Mouse (Mus musculus): ENCODE data around the gene Cfap70.

Gene Cfap70

DNA sequence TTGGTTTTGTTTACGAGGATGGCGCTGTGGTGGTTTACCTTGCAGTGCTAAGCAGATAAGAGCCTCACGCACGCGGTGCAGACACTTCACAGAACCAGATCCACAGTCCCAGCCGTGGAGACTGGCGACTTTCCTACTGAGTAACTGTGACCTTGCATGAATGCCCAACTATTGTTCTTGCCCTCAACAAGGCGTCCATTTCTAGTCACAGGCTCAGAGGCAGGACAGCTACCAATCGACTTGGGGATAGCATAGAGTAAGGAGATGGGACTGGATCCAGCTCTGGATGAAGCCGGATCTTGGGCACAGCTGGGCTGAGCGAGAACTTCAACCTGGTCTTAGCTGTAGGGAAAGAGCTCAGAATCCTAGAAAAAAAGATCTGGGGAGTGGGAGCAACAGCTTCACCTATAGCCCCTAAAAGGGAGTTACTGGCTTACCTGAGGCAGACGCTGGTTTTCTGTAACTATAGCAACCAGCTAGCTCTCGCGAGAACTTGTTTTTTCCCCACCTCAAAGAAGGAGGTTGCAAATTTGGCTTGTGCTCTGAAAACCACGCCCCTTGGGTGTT lies at the start of gene Cfap70:
Gene Cfap70 (minus strand): TSS at position 462 of the 567 bp plus-strand sequence.
- DNase-seq: peak; percentile 17 to 46

DNA sequence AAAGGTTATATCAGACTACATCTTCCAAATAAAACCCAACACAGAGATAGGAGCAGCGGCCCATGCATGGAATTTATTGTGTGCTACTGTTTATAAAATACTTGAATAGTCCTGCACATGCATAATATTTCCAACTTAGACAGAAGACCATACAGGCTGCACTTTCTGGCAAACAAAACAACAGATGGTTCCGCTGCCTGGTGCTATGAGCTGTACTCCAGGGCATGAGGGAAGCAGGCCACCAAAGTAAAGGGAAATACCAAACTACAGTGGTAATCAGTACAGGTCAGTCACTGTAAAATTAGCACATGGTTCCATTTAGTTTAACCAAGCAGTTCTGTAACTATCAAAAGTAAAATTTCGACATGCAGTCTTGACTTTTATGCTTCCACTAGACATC lies 48.0 kb upstream of the Cfap70 start:
- no peak for DNase-seq

DNA sequence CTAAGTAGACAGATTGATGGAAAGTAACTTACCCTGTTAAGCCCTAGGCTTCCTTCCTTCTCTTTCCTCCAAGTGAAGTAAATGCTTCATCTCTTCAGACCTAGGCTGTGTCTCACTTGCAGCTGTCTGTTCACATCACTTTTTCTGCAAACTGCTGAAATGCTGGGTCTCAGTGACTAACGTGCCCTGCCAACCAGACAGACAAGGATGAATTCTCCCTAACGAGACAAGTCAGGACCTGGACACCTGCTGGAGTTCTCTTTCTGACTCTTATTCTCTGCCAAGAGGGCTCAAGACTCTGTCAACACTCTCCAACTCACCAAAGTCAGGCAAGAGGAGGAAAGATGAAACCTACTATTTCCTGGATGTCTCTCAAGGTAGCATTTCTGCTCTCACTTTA lies 44.6 kb upstream of the Cfap70 start, which contains the start of gene Mss51:
Gene Mss51 (minus strand): TSS at position 299 of the 400 bp plus-strand sequence.
- DNase-seq: no peak

DNA sequence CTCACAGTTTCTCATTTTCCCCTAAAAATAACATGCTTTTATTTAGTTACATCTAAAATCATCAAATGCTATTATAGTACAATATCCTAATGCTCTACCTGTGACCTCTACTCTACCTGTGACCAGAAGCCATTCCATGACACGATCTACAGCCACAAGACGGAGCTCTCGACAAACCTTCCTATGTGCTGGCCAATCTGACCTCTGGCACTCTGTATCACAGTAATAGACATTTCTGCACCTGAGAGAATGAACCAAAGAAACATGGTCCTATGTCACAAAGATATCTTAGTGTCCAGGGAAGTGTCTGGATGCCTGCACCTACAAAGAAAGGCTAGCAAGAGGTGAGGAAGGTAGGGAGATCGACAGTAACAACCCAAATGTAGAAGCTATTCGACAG lies 34.0 kb upstream of the Cfap70 start:
- no peak for DNase-seq

DNA sequence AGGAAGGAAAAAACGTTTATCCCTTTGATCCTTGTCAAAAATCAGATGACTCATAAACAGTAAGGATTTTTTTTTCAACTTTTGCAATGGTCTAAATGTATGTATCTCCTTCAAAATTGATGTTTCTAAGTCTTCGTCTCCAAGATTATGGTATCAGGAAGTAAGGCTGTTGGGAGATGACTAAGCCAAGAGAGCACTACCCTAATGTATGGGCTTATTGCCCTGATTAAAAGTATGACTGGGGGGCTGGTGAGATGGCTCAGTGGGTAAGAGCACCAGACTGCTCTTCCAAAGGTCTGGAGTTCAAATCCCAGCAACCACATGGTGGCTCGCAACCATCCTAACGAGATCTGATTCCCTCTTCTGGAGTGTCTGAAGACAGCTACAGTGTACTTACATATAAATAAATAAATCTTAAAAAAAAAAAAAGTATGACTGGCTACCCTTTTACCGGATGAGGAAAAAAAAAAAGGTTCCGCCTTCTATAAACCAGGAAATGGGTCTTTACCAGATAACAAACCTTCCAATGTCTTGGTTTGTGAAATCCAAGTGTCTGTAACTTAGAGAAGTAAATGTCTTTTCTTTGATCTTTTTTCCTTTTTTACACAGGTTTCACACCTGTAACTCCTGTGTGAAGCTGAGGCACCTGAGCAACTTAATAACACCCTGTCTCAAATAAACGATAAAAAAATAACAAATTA lies 30.2 kb upstream of the Cfap70 start:
- DNase-seq: no peak

DNA sequence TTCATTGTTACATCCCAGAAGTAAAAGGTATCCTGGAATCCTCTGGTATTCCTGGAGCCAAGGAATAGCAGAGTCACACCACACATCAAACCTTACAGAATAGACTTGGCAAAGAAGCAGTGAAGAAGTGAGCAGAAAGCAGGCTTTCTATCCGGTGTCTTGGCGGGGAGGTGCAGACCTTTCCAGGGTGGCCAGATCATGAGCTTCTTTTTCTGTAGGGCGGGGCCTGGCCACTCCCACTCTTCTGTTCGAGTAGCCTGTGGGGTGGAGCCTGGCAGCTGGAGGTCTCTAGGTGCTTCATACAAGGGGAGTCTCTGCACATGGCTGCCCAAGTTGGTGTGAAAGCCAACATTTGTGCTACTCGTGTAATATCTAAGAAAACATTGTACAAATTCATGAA lies 29.2 kb upstream of the Cfap70 start:
- peak; percentile 7 to 12 for DNase-seq

DNA sequence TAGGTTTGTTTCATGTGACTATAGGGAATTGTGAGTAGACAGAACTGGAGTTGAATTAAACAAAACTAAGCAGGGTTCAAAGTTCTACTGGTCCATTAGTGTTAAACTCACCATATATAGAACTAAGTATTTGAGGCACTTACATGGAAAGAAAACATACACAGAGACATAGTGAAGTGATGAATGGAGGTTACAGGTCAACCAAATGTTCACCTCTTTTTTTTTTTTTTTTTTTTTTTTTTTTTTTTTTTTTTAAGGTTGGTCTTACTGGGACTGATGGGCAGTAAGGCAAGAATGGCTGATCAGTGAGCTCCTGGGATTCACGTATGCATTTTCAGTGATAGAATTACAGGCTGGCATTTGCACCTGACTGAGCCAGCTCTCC lies 28.2 kb upstream of the Cfap70 start:
- DNase-seq: no peak

DNA sequence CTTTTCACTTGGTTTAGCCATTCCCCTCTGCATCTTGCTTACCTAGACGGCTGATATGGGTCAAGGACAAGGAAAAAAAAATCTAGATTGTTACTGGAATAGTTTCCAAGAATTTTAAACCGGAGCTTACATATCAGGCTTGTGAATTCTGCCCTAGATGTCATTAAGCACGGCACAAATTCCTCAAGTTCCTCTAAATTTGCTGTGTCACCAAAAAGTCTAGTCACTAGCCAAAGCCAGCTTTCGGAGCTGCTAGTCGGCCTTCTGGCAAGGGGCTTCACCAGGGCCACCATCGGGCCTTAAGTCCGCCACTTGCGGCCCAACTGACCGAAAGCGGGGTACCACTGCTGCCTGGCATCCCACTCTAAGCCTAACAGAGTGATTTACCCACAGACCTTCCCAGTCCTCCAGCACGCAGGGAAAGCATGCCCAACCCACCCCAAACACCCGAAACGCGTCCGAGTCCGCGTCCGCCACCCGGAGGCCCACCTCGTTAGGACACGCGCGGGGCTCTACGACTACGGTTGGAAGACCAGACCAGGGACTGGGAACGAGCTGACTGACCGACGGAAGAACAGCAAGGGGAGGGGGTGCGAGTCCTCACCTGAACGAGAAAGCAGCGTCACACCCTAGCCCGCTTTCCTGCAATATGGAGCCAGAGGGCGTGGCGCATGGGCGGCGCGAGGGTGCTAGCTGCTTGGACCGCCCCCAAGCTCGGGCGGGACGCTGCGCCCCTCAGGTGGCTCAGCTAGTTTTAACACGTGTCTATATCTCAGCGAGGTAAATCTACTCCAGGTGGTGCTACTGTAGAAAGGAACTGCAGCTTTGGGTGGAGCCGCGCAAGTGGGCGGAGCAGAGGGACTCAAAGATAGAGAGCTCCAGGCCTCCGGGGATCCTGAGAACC lies 27.5 kb upstream of the Cfap70 start, which contains the start of gene Anxa7:
Gene Anxa7 (minus strand): TSS at position 843 of the 904 bp plus-strand sequence.
- DNase-seq: peak; percentile 68 to 78

DNA sequence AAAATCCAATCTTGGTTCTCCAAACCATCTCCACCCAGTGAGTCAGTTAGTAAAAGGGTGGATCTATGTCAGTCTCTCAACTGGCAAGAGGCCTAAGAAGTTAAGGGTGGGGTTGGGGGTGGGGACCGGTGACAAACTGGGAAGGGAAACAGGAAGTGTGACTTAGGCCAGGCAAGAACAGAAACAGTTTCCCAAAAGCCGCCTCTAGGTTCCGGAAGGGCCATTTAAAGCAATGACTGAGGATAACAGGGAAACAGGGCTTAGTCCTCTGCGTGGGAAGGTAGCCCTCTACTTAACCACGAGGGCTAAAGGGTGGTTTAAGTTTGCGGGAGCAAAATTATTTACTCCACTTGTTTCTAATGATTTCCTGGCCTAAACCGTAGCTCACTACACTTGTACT lies 26.8 kb upstream of the Cfap70 start:
- peak; percentile 3 to 21 for DNase-seq

DNA sequence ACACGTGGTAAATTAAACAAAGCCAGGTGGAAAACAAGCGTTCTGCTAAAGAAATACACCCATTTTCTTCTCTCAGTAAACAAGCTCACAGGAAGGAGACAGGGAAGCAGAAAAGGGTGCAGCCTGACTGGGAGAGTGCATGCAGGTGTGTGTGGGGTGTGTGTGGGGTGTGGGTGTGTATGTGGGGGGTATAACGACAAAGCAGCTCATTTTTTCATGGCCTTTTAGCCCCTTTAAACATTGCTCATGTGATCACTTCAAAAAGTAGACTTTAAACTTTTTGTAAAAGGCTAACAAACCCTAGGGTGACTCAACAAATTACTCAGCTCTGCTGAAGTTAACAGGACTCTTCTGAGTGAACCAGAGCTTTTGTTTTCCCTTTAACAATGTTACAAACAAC lies 26.4 kb upstream of the Cfap70 start:
- peak in 1 of 2 experiments; percentile 26 for DNase-seq

DNA sequence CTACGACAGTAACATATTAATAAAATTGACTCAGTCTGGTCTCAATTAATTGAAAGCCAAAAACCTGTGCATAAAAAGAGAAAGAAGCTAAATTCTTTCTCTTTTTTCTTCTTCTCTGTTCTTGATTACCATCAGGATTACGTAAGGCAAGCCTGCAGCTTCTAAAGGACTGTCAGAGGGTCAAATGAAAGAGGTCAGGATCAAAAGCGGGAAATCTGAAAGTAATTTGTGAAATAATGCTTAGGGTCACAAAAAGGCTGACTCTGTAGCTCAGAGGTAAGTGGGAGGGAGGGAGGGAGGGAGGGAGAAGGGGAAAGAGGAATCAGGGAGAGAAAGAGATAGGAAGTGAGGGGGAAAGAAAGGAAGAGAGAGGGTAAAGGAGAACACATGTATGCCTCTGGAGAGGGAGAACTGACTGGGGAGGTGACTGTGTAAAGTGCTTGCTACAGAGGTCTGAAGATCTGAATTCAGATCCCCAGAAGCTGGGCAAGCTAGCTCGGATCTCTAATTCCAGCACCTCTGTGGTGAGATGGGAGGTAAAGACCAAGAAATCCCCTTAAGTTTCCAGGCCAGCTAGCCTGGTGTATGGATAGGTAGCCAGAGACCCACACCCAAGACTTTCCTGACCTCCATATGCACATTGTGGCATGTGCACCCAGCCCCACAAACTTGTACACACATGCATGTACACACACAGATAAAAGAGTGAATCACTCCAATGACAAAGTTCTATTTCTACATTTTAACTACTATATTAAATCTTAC lies 25.4 kb upstream of the Cfap70 start:
- DNase-seq: no peak

DNA sequence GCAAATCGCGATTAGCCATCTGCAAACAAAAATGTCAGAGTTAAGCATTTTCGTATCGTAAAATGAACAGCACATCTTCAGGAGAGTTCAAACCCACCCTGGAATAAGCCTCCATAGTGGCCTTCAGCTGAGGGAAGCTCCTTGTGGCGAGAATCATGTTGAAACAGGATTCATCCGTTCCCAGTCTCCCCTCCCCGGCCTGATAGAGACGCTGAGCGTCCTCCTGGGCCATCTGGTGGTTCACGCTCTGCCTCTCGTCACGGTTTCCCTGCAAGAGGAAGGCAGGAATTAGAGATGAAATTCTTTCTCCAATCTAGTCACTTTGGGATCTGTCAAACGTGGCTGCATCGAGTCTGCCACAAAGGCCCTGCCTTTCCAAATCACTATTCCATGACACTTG lies 8.2 kb upstream of the Cfap70 start:
- no peak for DNase-seq

DNA sequence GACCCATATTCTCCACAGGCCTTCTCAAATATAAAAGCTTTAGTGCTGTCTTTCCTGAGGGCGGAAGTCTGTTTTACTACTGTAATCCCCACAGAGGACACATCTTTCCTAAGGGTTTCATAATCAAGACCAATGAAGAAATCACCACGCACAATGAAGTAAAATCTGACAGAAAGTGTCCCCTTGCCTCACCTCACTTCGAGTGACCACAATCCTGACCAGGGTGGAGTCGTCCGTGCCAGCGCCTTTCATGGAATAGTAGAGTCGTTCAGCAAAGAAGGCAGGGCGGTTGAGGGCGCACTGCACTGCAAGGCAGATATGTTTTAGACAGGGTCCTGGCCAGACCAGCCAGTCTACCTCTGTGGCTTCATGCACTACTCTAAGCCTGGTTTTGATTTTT lies 6.4 kb upstream of the Cfap70 start:
- no peak for DNase-seq

DNA sequence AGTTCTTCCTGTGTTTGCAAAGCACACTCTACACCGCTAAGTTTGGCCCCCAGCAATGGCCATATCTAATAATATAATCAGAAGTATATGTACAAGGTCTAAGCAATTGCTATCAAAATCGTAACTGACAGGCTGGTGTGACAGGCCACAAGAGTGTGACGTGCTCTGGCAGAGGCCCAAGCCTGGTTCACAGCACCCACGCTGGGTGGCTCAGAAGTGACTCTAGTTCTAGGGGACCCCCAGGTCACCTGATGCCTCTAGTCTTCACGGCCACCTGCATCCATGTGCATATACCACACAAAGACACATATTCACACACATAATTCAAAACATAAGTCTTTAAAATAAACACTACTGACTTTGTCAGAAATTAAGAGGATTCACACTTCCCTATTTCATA lies 903 bp upstream of the Cfap70 start:
- no peak for DNase-seq

DNA sequence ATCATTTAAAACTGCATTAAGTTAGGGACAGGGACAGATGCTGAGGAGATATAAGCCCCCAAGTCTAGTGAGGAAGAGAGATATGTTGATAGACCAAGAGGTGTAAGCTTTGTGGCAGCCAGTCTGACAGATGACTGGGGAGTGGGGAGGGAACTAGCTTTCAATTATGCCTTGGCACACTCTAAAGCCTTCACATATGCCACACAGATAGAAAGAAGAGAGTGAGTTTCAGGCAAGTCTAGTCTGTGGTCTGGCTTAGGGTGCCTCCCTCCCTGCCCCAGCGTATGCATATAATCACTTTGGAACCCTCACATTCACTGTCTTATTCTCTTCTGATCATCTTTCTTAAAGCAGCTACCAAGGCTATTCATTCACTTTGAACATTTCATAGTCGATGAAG lies 724 bp downstream of the Cfap70 start:
- no peak for DNase-seq

DNA sequence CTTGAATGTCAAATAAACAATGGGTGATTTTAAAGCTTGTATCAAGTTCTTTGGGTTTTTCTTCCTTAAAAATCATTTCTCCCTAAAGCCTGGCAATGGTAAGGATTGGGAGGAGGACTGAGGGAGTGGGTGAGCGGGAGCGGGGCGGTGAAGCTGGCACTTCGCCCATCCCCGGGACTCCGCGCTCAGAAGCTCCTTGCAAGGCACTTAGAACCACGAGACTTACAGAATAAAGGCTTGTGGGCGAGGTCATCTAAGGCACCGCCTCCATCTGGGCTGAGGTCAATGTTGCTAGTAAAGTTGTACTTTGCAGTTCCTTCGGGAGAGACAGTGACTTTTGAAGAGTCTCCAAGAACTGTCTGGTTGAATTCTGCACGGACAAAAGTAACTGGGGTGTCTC lies 4.8 kb downstream of the Cfap70 start:
- DNase-seq: no peak

DNA sequence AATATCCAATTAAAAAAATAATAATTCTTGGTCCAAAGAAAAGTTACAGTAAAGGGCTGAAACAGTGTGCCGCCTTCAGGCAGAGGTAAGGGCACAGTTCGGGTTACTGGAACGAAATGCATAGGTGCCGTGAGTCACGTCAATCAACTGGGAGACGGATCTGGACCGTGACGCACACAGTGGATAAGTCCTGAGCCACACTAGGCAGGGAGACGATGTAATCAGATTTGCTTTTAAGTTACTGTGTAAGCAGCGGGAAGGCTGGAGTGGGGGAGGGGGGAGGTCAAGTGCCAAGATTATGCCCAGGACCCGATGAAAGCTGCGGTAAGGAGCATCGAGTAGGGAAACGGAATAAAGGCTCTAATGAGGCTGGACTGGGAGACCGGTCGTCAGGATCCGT lies 9.8 kb downstream of the Cfap70 start:
- no peak for DNase-seq

DNA sequence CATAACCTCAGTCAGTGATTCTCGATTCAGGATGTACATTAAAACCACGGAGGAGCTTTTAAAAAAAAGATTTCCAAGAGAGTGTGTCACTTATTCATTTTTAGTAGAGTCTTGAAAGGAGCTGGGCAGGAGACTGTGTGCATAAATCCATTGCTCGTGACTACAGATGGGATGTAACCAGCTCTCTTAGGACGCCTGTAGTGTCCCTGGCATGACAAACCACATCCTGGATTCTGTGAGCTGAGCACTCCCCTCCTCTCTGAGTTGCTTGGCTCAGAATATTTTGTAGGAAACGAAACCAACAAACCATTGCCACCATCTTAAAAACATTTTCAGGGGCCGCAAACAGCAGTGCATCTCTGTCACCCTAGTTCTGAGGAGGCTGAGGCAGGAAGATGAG lies 15.1 kb downstream of the Cfap70 start:
- DNase-seq: no peak

DNA sequence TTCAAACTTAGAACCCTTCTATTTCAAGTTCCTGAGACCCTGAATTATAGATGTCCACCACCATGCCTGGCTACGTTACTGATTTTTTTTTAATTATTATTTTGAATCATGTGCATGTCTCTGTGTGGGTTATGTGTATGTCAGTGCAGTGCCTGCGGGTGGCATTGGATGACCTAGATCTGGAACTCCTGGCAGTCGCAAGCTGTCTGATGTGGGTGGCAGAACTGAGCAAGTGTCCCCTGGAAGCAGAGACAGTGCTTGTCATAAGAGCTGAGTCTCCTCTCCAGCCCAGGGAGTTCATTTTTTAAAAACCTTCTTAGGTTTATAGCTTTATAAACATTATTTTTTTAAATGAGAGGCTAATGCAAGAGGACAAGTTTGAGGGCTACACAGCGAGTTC lies 19.6 kb downstream of the Cfap70 start:
- DNase-seq: no peak

DNA sequence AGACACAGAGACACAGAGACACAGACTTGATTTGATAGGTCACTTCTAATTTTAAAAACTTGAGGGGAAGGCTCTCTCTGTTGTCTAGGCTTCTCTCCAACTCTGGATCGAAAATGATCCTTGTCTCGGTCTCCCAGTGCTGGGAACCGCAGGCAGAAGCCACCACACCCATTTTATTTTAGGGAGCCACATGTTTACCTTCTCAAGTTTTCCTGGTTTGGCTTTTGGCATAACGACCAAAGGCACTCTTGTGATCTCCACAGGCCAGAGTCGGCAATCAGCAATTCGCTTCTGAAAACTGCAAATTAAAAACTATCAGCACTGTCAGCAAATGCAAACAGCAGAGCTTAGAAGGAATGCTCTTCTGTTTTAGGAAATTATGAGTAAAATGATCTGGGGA lies 20.3 kb downstream of the Cfap70 start:
- DNase-seq: no peak

DNA sequence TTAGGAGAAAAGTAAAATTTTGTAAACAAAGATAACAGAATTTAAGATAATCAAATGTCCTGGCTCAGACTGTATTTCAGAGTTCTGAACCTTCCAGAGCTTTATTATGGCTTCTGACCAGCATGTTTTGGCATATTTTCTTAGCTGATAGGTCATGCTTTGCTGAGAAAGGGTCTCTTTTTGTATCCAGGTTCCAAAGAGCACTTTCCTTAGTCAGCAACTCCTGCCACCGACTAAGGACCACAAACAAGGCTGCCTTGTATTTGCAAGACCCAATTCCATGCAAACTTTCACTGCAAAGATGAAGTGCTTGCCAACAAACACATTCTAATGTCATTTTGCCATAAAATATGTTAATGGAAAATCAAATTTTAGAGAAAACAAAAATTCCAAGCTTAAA lies 22.2 kb downstream of the Cfap70 start:
- no peak for DNase-seq

DNA sequence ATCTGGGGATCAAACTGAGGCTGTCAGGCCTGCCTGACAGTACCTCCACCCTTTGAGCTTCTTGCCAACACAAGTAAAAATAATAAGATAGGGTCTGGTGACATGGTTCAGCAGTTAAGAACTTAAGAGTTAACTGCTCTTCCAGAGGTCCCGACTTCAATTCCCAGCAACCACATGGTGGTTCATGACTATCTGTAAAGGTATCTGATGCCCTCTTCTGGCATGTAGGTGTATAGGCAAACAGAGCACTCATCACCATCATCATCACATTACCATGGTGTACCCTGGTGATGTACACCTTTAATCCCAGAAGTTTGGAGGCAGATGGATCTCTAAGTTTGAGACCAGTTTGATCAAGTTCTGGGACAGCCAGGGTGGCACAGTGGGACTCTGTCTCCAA lies 23.4 kb downstream of the Cfap70 start:
- DNase-seq: no peak

DNA sequence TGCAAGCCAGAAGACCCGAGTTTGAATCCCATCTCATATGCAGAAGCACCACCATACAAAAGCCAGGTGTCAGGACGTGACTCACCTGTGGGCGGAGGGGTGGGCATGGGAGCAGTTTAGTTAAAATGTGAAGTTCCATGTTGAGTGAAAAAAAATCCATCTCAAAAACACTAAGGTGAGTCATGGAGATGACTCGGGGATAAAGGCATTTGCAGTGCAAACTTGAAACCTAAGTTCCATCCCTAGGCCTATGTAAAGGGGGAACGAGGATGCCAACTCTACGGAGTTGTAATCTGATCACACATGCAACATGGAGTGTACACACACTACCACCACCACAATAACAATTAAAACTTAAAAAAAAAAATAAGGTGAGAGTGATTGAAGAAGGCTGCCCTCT lies 29.0 kb downstream of the Cfap70 start:
- DNase-seq: no peak
